Mouse (Mus musculus) lung, postnatal 0 days (tissue): Measurements from ENCODE around the gene Plppr5.

ENCODE experiments used
- CTCF ChIP-seq: IDR thresholded peaks from 2 replicates; pipeline ENCODE4 v1.5.1; 2016; ENCODE audit warnings: antibody characterized with exemption, mild to moderate bottlenecking
- EP300 ChIP-seq: IDR thresholded peaks from 2 replicates; pipeline ENCODE4 v1.6.1; 2016; ENCODE audit warnings: antibody characterized with exemption, mild to moderate bottlenecking, control low read depth

- no peak for TF ChIP-seq CTCF
- TF ChIP-seq EP300: no peak
Measured at GRCm38 (mm10) chr3:117630332-117630731, 55.7 kb downstream of the Plppr5 start.
